Mouse (Mus musculus) heart, embryonic 12.5 days (tissue): ENCODE data around the gene Smoc2. TPM values are rescaled to one million over a fixed set of nuclear protein-coding genes. Genes with fewer than 3 reads are reported as not detected.

ENCODE experiments used
- ATAC-seq: fragments of 200-750 bp; cut with Nextera tagmentation; 2 replicates; pipeline ENCODE4 v1.8.0; 2017; ENCODE audit warnings: moderate TSS enrichment, moderate library complexity; ENCODE audit not compliant: insufficient number of reproducible peaks, low FRiP score
- H3K27ac ChIP-seq: fragments of 300-500 bp; sonication (generic); 2 replicates; pipeline ENCODE4 v1.5.1; 2016; ENCODE audit warnings: mild to moderate bottlenecking, moderate library complexity; ENCODE audit not compliant: poor library complexity, severe bottlenecking
- H3K27me3 ChIP-seq: fragments of 300-500 bp; sonication (generic); replicated peaks from 2 replicates; pipeline ENCODE4 v1.6.1; 2016; ENCODE audit warnings: mild to moderate bottlenecking, moderate library complexity
- H3K36me3 ChIP-seq: fragments of 300-500 bp; sonication (generic); 2 replicates; pipeline ENCODE4 v1.6.1; 2016; ENCODE audit warnings: mild to moderate bottlenecking, moderate library complexity
- H3K4me1 ChIP-seq: fragments of 300-500 bp; sonication (generic); replicated peaks from 2 replicates; pipeline ENCODE4 v1.6.1; 2016; ENCODE audit warnings: mild to moderate bottlenecking
- H3K4me2 ChIP-seq: fragments of 300-500 bp; sonication (generic); 2 replicates; pipeline ENCODE4 v1.6.1; 2016; ENCODE audit warnings: mild to moderate bottlenecking, moderate library complexity
- H3K4me3 ChIP-seq: fragments of 300-500 bp; sonication (generic); 2 replicates; pipeline ENCODE4 v1.5.1; 2016; ENCODE audit warnings: mild to moderate bottlenecking
- H3K9ac ChIP-seq: fragments of 300-500 bp; sonication (generic); 2 replicates; pipeline ENCODE4 v1.6.1; 2016; ENCODE audit warnings: mild to moderate bottlenecking, moderate library complexity
- H3K9me3 ChIP-seq: fragments of 300-500 bp; sonication (generic); replicated peaks from 2 replicates; pipeline ENCODE4 v1.6.1; 2016; ENCODE audit warnings: mild to moderate bottlenecking, moderate library complexity
- WGBS: fragments of 180-500 bp; shearing (Covaris S2); methylation state at CpG from one replicate; pipeline ENCODE4 v1.1.7; 2016; 5-methylcytosine and 5-hydroxymethylcytosine counted together
- polyA plus RNA-seq: library from polyadenylated mRNA; unstranded; fragments of >200 nt; fragmentation: Nextera tagmentation; extraction: Ambion mirVana; gene quantifications from 2 replicates; pipeline ENCODE4 v1.2.1, GENCODE M21; 2016

Smoc2 gene
- polyA plus RNA-seq, 1 experiment from 2014 or later: 30.7 TPM

GRCm38 (mm10) chr17:14381482-14381881, 102.2 kb downstream of the Smoc2 start:
- WGBS: 12% methylated on average over 7 of the region's 7 CpGs
- no peak overlapping the region for H3K4me2 ChIP-seq
- no peak overlapping the region for H3K9ac ChIP-seq
- H3K27me3 ChIP-seq: peaks cover 96% of the 10 kb centered on the region
- no peak overlapping the region for H3K27ac ChIP-seq
- peaks cover 22% of the 10 kb centered on the region for H3K4me1 ChIP-seq
- ATAC-seq: no peak
- H3K9me3 ChIP-seq: no peaks in the 10 kb centered on the region
- H3K36me3 ChIP-seq: no peaks in the 10 kb centered on the region
- no peak overlapping the region for H3K4me3 ChIP-seq

- Histone ChIP-seq H3K36me3 (no peaks in the 10 kb centered on the region), H3K9me3 (no peaks in the 10 kb centered on the region), H3K4me2 (no peak overlapping the region), H3K4me1 (peaks cover 34% of the 10 kb centered on the region), H3K4me3 (no peak overlapping the region), H3K9ac (no peak overlapping the region), H3K27me3 (peaks cover 96% of the 10 kb centered on the region), H3K27ac (no peak overlapping the region)
- no peak for ATAC-seq
- WGBS: 67% methylated on average over 4 of the region's 4 CpGs
Measured at GRCm38 (mm10) chr17:14383981-14384380, 104.7 kb downstream of the Smoc2 start.

GRCm38 (mm10) chr17:14384980-14385379, 105.7 kb downstream of the Smoc2 start:
- Histone ChIP-seq H3K4me2 (no peak overlapping the region), H3K4me1 (peaks cover 34% of the 10 kb centered on the region), H3K4me3 (no peak overlapping the region), H3K36me3 (no peaks in the 10 kb centered on the region), H3K27me3 (peaks cover 96% of the 10 kb centered on the region), H3K9ac (no peak overlapping the region), H3K9me3 (no peaks in the 10 kb centered on the region), H3K27ac (no peak overlapping the region)
- no peak for ATAC-seq
- WGBS: 53% methylated on average over 6 of the region's 6 CpGs

- H3K4me2 ChIP-seq: no peak overlapping the region
- H3K27me3 ChIP-seq: peaks cover 91% of the 10 kb centered on the region
- no peak overlapping the region for H3K27ac ChIP-seq
- peaks cover 36% of the 10 kb centered on the region for H3K4me1 ChIP-seq
- no peaks in the 10 kb centered on the region for H3K36me3 ChIP-seq
- H3K9ac ChIP-seq: no peak overlapping the region
- 36% methylated on average over 6 of the region's 6 CpGs for WGBS
- no peak for ATAC-seq
- no peaks in the 10 kb centered on the region for H3K9me3 ChIP-seq
- no peak overlapping the region for H3K4me3 ChIP-seq
Measured at GRCm38 (mm10) chr17:14387261-14387660, 108.0 kb downstream of the Smoc2 start.

GRCm38 (mm10) chr17:14392443-14392842, 113.1 kb downstream of the Smoc2 start:
- 24% methylated on average over 2 of the region's 2 CpGs for WGBS

GRCm38 (mm10) chr17:14394861-14395260, 115.6 kb downstream of the Smoc2 start:
- H3K27me3 ChIP-seq: peaks cover 83% of the 10 kb centered on the region
- ATAC-seq: no peak

More at GRCm38 (mm10) chr17:14392443-14392842, 113.1 kb downstream of the Smoc2 start:
- Histone ChIP-seq H3K27ac (no peak overlapping the region), H3K9me3 (no peaks in the 10 kb centered on the region; the same call in 1 of the 2 replicates), H3K36me3 (no peaks in the 10 kb centered on the region), H3K4me3 (no peak overlapping the region), H3K4me1 (peaks cover 25% of the 10 kb centered on the region), H3K4me2 (no peak overlapping the region), H3K9ac (no peak overlapping the region), H3K27me3 (peaks cover 82% of the 10 kb centered on the region)
- ATAC-seq: 0 out of 2 replicates have a peak, but pooled peaks have one; percentile 18

GRCm38 (mm10) chr17:14397456-14397855, 118.2 kb downstream of the Smoc2 start:
- H3K4me1 ChIP-seq: peaks cover 10% of the 10 kb centered on the region
- no peak overlapping the region for H3K4me3 ChIP-seq
- H3K4me2 ChIP-seq: no peak overlapping the region
- 41% methylated on average over 5 of the region's 5 CpGs for WGBS
- H3K9ac ChIP-seq: no peak overlapping the region
- no peak overlapping the region for H3K27ac ChIP-seq
- H3K36me3 ChIP-seq: no peaks in the 10 kb centered on the region
- no peak for ATAC-seq
- H3K27me3 ChIP-seq: peaks cover 89% of the 10 kb centered on the region
- no peaks in the 10 kb centered on the region; the same call in 1 of the 2 replicates for H3K9me3 ChIP-seq

More at GRCm38 (mm10) chr17:14394861-14395260, 115.6 kb downstream of the Smoc2 start:
- WGBS: 56% methylated on average over 5 of the region's 5 CpGs
- no peaks in the 10 kb centered on the region; the same call in 1 of the 2 replicates for H3K9me3 ChIP-seq
- H3K9ac ChIP-seq: no peak overlapping the region
- H3K27ac ChIP-seq: no peak overlapping the region
- peaks cover 22% of the 10 kb centered on the region for H3K4me1 ChIP-seq
- no peak overlapping the region for H3K4me2 ChIP-seq
- H3K4me3 ChIP-seq: no peak overlapping the region
- H3K36me3 ChIP-seq: no peaks in the 10 kb centered on the region

GRCm38 (mm10) chr17:14398650-14399424, 119.5 kb downstream of the Smoc2 start:
- Histone ChIP-seq H3K36me3 (no peaks in the 10 kb centered on the region), H3K9ac (no peak overlapping the region), H3K9me3 (no peaks in the 10 kb centered on the region; the same call in 1 of the 2 replicates), H3K4me2 (no peak overlapping the region), H3K4me3 (no peak overlapping the region), H3K27me3 (peaks cover 91% of the 10 kb centered on the region), H3K27ac (no peak overlapping the region), H3K4me1 (0 out of 2 replicates have a peak, but pooled peaks cover 6% of the 10 kb centered on the region)
- WGBS: 86% methylated on average over 8 of the region's 8 CpGs
- no peak for ATAC-seq

GRCm38 (mm10) chr17:14400960-14401359, 121.7 kb downstream of the Smoc2 start:
- Histone ChIP-seq H3K4me1 (0 out of 2 replicates have a peak, but pooled peaks cover 2% of the 10 kb centered on the region), H3K9ac (no peak overlapping the region), H3K9me3 (no peaks in the 10 kb centered on the region; the same call in 1 of the 2 replicates), H3K4me3 (no peak overlapping the region), H3K27me3 (peaks cover 91% of the 10 kb centered on the region), H3K36me3 (no peaks in the 10 kb centered on the region), H3K4me2 (no peak overlapping the region), H3K27ac (no peak overlapping the region)
- ATAC-seq: no peak
- 67% methylated on average over 5 of the region's 5 CpGs for WGBS

GRCm38 (mm10) chr17:14407874-14408273, 128.6 kb downstream of the Smoc2 start:
- peaks cover 84% of the 10 kb centered on the region for H3K27me3 ChIP-seq

GRCm38 (mm10) chr17:14412460-14412859, 133.2 kb downstream of the Smoc2 start:
- no peaks in the 10 kb centered on the region for H3K36me3 ChIP-seq
- no peak for ATAC-seq
- 61% methylated on average over 2 of the region's 2 CpGs for WGBS
- no peak overlapping the region for H3K9ac ChIP-seq
- H3K4me1 ChIP-seq: no peaks in the 10 kb centered on the region
- no peak overlapping the region for H3K27ac ChIP-seq
- H3K4me3 ChIP-seq: no peak overlapping the region
- peaks cover 79% of the 10 kb centered on the region for H3K27me3 ChIP-seq
- no peaks in the 10 kb centered on the region for H3K9me3 ChIP-seq
- no peak overlapping the region for H3K4me2 ChIP-seq

More at GRCm38 (mm10) chr17:14407874-14408273, 128.6 kb downstream of the Smoc2 start:
- 0 out of 2 replicates have a peak, but pooled peaks have one; percentile 48 for ATAC-seq
- Histone ChIP-seq H3K27ac (peak overlapping the region; percentile 35; the same call in 1 of the 2 replicates), H3K36me3 (no peaks in the 10 kb centered on the region), H3K4me1 (0 out of 2 replicates have a peak, but pooled peaks cover 4% of the 10 kb centered on the region), H3K4me3 (no peak overlapping the region), H3K4me2 (no peak overlapping the region), H3K9me3 (no peaks in the 10 kb centered on the region), H3K9ac (no peak overlapping the region)
- 30% methylated on average over 5 of the region's 5 CpGs for WGBS
